Mouse (Mus musculus) G1E (cell line): Measurements from ENCODE around the gene Slamf8.

ENCODE experiments used
- CTCF ChIP-seq: IDR thresholded peaks from 2 replicates; pipeline ENCODE4 v1.5.1; 2012; ENCODE audit warnings: low read depth, low read length, inconsistent platforms, mixed read lengths
- GATA1 ChIP-seq: IDR thresholded peaks from 2 replicates; pipeline ENCODE4 v1.6.1; 2012; ENCODE audit warnings: borderline replicate concordance, low read length, inconsistent platforms, mixed read lengths
- GATA2 ChIP-seq: IDR thresholded peaks from 2 replicates; pipeline ENCODE4 v1.6.1; 2012; ENCODE audit warnings: low read depth, low read length, inconsistent platforms, borderline replicate concordance
- TAL1 ChIP-seq: conservative IDR thresholded peaks from 2 replicates; pipeline ENCODE4 v1.6.1; 2012; ENCODE audit warnings: low read depth, low read length, inconsistent platforms, mixed read lengths

DNA sequence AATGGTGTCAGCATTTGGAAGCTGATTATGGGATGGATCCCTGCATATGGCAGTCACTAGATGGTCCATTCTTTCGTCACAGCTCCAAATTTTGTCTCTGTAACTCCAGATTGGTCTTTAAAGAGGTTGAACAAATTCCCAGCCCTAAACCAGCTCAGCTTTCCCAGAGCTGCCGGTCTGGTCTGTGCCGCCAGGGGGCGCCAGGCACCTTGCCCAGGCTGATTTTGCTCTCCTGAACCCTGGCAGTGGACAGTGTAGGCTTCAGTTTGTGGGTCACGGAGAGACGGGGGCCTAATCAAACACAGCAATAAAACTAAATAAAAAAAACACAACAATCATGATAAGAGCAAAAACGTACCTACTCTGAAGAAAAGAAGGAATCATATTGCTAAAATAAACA lies 28.9 kb upstream of the Slamf8 start:
- no peak for TF ChIP-seq GATA1
- peak; percentile 38; the same call in 1 of the 2 replicates for TF ChIP-seq CTCF
- TF ChIP-seq GATA2 = no peak
- TF ChIP-seq TAL1 = no peak
